Mouse (Mus musculus) cerebellum, adult 2 months (tissue): Measurements from ENCODE around the gene Nudt4. TPM values are rescaled to one million over a fixed set of nuclear protein-coding genes. Genes with fewer than 3 reads are reported as not detected.

ENCODE experiments used
- DNase-seq, 2 experiments: peaks; one replicate each; pipeline ENCODE4 v3.0.0; 2021
- H3K27ac ChIP-seq: fragments of 200-500 bp; 2 replicates; pipeline ENCODE4 v1.5.1; 2012; ENCODE audit warnings: low read length, control low read depth, inconsistent platforms; ENCODE audit not compliant: insufficient read depth
- H3K27me3 ChIP-seq: fragments of 200-500 bp; 2 replicates; pipeline ENCODE4 v1.6.1; 2012; ENCODE audit warnings: inconsistent platforms, mild to moderate bottlenecking, low read length, moderate library complexity; ENCODE audit not compliant: control insufficient read depth, insufficient read depth
- H3K4me1 ChIP-seq: fragments of 200-500 bp; 2 replicates; pipeline ENCODE4 v1.6.1; 2011; ENCODE audit warnings: low read length; ENCODE audit not compliant: control insufficient read depth, insufficient read depth
- H3K4me3 ChIP-seq: fragments of 200-500 bp; replicated peaks from 2 replicates; pipeline ENCODE3; 2011; ENCODE audit warnings: mild to moderate bottlenecking, low read depth, low read length, control low read depth; ENCODE audit not compliant: insufficient read depth
- CTCF ChIP-seq: fragments of 200-500 bp; IDR thresholded peaks from 2 replicates; pipeline ENCODE4 v1.5.1; 2011; ENCODE audit warnings: low read depth, mild to moderate bottlenecking, control low read depth, low read length, moderate library complexity, borderline replicate concordance; ENCODE audit not compliant: insufficient read depth
- POLR2A ChIP-seq: fragments of 200-500 bp; IDR thresholded peaks from 2 replicates; pipeline ENCODE4 v1.6.1; 2011; ENCODE audit warnings: low read length, control low read depth, borderline replicate concordance; ENCODE audit not compliant: insufficient read depth
- WGBS: fragments of 180-500 bp; shearing (Covaris S2); methylation state at CpG from one replicate; pipeline ENCODE4 v1.1.7; 2018; 5-methylcytosine and 5-hydroxymethylcytosine counted together
- polyA plus RNA-seq: library from polyadenylated mRNA; depleted of rRNA; stranded (reverse); fragments of >200 nt; gene quantifications from 2 replicates; pipeline ENCODE4 v1.2.3, GENCODE M21; 2012

The Nudt4 gene
- polyA plus RNA-seq, 1 experiment, result 102 TPM

DNA sequence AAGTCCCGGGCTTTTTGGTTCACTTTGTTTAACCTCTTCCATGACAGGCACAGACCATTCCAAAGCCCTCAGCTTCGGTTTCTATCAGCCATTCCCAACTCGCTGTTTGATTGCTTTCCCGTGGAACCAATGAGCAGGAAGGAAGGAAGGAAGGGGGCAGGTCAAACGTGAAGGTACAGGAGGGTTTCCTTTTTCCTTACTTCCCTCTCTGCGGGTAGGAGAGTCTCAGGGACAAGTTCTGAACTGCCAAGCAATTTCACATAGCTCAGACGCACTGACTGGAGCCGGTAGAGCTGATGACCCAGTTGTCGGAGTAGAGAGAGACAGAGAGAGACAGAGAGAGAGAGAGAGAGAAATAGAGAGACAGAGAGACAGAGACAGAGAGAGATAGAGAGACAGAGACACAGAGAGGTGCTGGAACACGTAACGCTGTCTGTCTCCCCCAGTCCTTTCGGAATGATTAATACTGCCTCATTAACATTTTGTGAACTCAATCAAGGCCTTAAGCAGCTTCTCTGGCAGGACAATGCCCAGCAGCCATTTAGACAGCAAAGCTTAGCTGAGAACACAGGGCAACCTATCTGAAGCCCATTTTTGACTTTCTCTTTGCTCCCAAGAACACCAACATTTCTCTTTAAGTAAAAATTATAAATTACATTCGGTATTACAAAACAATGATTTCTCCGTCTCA, 13.1 kb upstream of the Nudt4 start:
- WGBS, result 60% methylated on average over 14 of the region's 14 CpGs
- no peak overlapping the region for H3K27ac ChIP-seq
- TF ChIP-seq POLR2A, result no peak
- TF ChIP-seq CTCF, result no peak

DNA sequence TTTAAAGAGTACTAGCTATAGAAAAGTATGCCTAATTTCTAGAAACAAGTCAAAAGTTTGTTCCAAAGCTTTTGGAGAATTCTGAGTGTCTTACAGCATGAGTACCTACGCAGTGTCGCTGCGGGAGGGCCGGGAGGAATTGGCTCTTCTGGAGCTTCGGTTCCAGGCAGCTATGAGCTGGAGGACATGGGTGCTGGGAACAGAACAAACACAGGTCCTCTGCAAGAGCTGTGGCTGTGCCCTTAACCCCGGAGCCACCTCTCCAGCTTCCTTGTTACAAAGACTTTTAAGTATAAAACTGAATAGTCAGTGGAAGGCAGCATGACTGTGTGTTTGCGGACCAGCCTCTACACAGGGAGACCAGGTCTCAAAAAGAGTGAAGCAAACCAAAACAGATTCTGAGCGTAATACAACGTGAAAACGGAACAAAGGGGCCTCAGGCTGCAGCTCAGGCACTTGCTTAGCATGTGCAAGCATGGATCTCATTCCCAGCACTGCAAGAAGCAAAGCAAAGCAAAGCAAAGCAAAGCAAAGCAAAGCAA, 12.0 kb upstream of the Nudt4 start:
- no peak overlapping the region for H3K27ac ChIP-seq
- DNase-seq, result no peak
- H3K4me1 ChIP-seq, result no peaks in the 10 kb centered on the region
- no peaks in the 10 kb centered on the region for H3K27me3 ChIP-seq
- 88% methylated on average over 10 of the region's 10 CpGs for WGBS
- no peak for TF ChIP-seq POLR2A
- TF ChIP-seq CTCF, result no peak
- no peak overlapping the region for H3K4me3 ChIP-seq

More for the DNA sequence above, 13.1 kb upstream of the Nudt4 start:
- Histone ChIP-seq H3K4me3 (no peak overlapping the region), H3K27me3 (no peaks in the 10 kb centered on the region), H3K4me1 (no peaks in the 10 kb centered on the region)
- no peak for DNase-seq

DNA sequence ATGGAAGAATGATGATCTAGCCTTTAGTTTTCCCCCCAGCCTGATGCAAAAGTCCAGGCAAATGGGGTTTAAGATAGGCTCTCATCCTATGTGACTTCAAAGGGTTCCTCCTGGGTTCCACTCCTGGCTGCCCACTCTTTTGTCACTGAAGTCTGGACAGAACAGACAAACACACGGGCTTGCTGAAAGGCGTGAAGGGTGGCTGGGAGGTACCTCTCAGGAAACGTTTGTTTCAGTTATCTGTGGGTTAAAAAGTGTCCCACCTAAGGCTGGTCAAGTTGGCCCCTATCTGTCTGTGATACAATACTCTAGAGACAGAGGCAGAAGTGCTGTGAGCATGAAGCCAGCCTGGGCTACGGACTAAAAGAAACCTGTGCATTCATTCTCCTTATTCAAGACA, 11.0 kb upstream of the Nudt4 start:
- 80% methylated on average over 4 of the region's 4 CpGs for WGBS
- H3K4me1 ChIP-seq, result no peaks in the 10 kb centered on the region
- DNase-seq, result no peak
- H3K27me3 ChIP-seq, result no peaks in the 10 kb centered on the region
- no peak for TF ChIP-seq CTCF
- TF ChIP-seq POLR2A, result no peak
- H3K4me3 ChIP-seq, result no peak overlapping the region
- H3K27ac ChIP-seq, result no peak overlapping the region

DNA sequence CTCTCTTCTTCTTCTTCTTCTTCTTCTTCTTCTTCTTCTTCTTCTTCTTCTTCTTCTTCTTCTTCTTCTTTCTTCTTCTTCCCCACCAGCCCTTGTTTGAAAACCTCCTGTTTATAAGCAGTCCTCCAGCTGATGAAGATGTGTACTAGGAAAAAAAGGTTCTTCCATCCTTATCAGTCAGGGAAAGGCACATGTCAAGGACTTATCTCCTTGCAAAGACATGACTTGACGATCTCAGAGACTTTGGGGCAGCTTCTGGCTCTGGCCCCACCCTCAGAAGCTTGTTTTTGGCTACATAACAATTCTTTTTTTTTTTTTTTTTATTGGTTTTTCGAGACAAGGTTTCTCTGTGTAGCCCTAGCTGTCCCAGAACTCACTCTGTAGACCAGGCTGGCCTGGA, 5.5 kb upstream of the Nudt4 start:
- Histone ChIP-seq H3K27me3 (no peaks in the 10 kb centered on the region), H3K4me1 (no peaks in the 10 kb centered on the region), H3K27ac (no peak overlapping the region), H3K4me3 (no peak overlapping the region)
- no peak for DNase-seq
- WGBS, result 62% methylated on average over 2 of the region's 2 CpGs
- TF ChIP-seq POLR2A (no peak), CTCF (no peak)

DNA sequence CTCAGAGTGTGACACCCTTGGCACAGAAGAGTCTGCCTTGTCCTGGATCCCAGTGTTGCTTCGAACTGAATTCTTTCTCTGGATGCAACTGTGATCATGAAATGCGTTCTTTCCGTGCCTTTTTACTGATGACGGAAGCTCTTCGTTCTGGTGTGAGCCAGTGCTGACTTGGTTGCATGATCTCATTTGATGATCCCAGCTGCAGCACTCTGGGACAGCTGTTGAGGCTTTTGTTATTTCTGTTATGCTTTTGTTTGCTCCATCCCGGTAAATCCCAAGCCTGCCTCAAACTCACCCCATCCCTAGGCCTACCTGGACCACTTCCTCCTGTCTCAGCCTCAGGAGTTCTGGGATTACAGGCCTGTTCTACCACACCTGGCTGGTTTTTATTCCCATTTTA, 4.1 kb upstream of the Nudt4 start:
- Histone ChIP-seq H3K27me3 (no peaks in the 10 kb centered on the region), H3K27ac (no peak overlapping the region), H3K4me3 (no peak overlapping the region), H3K4me1 (no peaks in the 10 kb centered on the region)
- DNase-seq, result no peak
- TF ChIP-seq CTCF (no peak), POLR2A (no peak)
- WGBS, result 72% methylated on average over 6 of the region's 6 CpGs

- no peak for TF ChIP-seq CTCF
- no peak for TF ChIP-seq POLR2A
- DNase-seq, result no peak
- WGBS, result 88% methylated on average over 5 of the region's 5 CpGs
- no peaks in the 10 kb centered on the region for H3K27me3 ChIP-seq
- H3K4me3 ChIP-seq, result no peak overlapping the region
- no peaks in the 10 kb centered on the region for H3K4me1 ChIP-seq
- H3K27ac ChIP-seq, result no peak overlapping the region
Measured at GRCm38 (mm10) chr10:95567550-95567949, 3.6 kb upstream of the Nudt4 start.

DNA sequence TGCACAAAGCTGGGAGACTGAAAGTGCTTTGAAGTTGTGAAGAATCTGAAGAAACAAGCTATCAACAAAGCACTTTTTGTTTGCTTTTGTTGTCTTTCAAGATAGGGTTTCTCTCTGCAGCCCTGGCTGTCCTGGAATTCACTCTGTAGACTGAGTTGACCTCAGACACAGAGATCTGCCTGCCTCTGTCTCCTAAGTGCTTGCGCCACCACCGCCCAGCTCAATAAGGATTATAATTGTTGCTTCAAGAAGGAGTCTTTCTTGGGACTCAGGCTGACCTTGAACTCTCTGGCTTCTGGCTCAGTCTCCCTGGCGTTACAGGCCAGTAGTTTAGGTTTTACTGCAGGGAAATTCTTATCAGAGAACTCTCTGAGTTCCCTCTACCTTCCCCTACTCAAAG, 2.8 kb upstream of the Nudt4 start:
- WGBS, result 90% methylated on average over 3 of the region's 3 CpGs
- TF ChIP-seq CTCF (no peak), POLR2A (no peak)
- no peak overlapping the region for H3K4me3 ChIP-seq
- H3K27me3 ChIP-seq, result no peaks in the 10 kb centered on the region
- no peak for DNase-seq
- H3K27ac ChIP-seq, result no peak overlapping the region
- no peaks in the 10 kb centered on the region for H3K4me1 ChIP-seq

- WGBS, result 76% methylated on average over 14 of the region's 14 CpGs
- H3K27ac ChIP-seq, result no peak overlapping the region
- no peak for TF ChIP-seq CTCF
- no peak for TF ChIP-seq POLR2A
- no peaks in the 10 kb centered on the region for H3K4me1 ChIP-seq
- H3K27me3 ChIP-seq, result no peaks in the 10 kb centered on the region
- DNase-seq, result no peak
- no peak overlapping the region for H3K4me3 ChIP-seq
Measured at GRCm38 (mm10) chr10:95565156-95565854, 1.4 kb upstream of the Nudt4 start.
